Mouse (Mus musculus) CD4-positive naive resting alpha-beta T cell, adult 76 days (primary cell): Measurements from ENCODE around the gene Tunar. TPM values are rescaled to one million over a fixed set of nuclear protein-coding genes. Genes with fewer than 3 reads are reported as not detected.

Source experiments
- total RNA-seq: library from RNA; stranded (reverse); gene quantifications from one replicate; pipeline ENCODE4 v1.2.4, GENCODE M21; 2023

Gene Tunar
- total RNA-seq, result not detected

GRCm38 (mm10) chr12:105333570-105333969, at the start of gene Tunar:
Tunar (plus strand) TSS chr12:105333870.

Other genes with a start within 250 kb of the Tunar start
- not detected for gene Tcl1b2, start 187.9 kb upstream of the Tunar start, total RNA-seq
- gene Tcl1b1, start 174.2 kb upstream of the Tunar start, total RNA-seq, result not detected
- gene Tcl1b5, start 157.5 kb upstream of the Tunar start, total RNA-seq, result not detected
- not detected for gene Tcl1b3, start 142.8 kb upstream of the Tunar start, total RNA-seq
- not detected for gene Tcl1b4, start 131.9 kb upstream of the Tunar start, total RNA-seq
- not detected for gene Tcl1, start 111.1 kb upstream of the Tunar start, total RNA-seq
- not detected for gene D430019H16Rik, start 120.0 kb downstream of the Tunar start, total RNA-seq
- not detected for gene Bdkrb2, start 229.4 kb downstream of the Tunar start, total RNA-seq